Mouse (Mus musculus) lung, embryonic 14.5 days (tissue): ENCODE data around the gene Rab8b. TPM values are rescaled to one million over a fixed set of nuclear protein-coding genes. Genes with fewer than 3 reads are reported as not detected.
"Not testable (repeated sequence)": the region's sequence is repeated elsewhere in the genome, so short reads cannot be mapped to it uniquely, and the experiment has no call there.

Experiments
- ATAC-seq: fragments of 200-750 bp; cut with Nextera tagmentation; 2 replicates; pipeline ENCODE4 v1.8.0; 2017; ENCODE audit warnings: mild to moderate bottlenecking, moderate TSS enrichment, moderate library complexity; ENCODE audit not compliant: insufficient read depth
- DNase-seq: peaks from one replicate; pipeline ENCODE4 v3.0.0-alpha.2; 2015
- H3K27ac ChIP-seq: fragments of 300-500 bp; sonication (generic); 2 replicates; pipeline ENCODE4 v1.5.1; 2014; ENCODE audit warnings: low read depth, mild to moderate bottlenecking, moderate library complexity
- H3K27me3 ChIP-seq: fragments of 300-500 bp; sonication (generic); 2 replicates; pipeline ENCODE4 v1.6.1; 2014; ENCODE audit warnings: low read length, control low read depth; ENCODE audit not compliant: insufficient read depth
- H3K36me3 ChIP-seq: fragments of 300-500 bp; sonication (generic); 2 replicates; pipeline ENCODE4 v1.6.1; 2014; ENCODE audit warnings: control low read depth; ENCODE audit not compliant: insufficient read depth
- H3K4me1 ChIP-seq: fragments of 300-500 bp; sonication (generic); 2 replicates; pipeline ENCODE4 v1.6.1; 2014; ENCODE audit warnings: antibody characterized with exemption, control low read depth; ENCODE audit not compliant: insufficient read depth
- H3K4me2 ChIP-seq: fragments of 300-500 bp; sonication (generic); 2 replicates; pipeline ENCODE4 v1.6.1; 2014; ENCODE audit warnings: mild to moderate bottlenecking
- H3K4me3 ChIP-seq: fragments of 300-500 bp; sonication (generic); 2 replicates; pipeline ENCODE4 v1.5.1; 2014; ENCODE audit warnings: low read depth, low read length
- H3K9ac ChIP-seq: fragments of 300-500 bp; sonication (generic); 2 replicates; pipeline ENCODE4 v1.6.1; 2014
- H3K9me3 ChIP-seq: fragments of 300-500 bp; sonication (generic); 2 replicates; pipeline ENCODE4 v1.6.1; 2016; ENCODE audit warnings: low read depth, low read length, control low read depth
- CTCF ChIP-seq: IDR thresholded peaks from 2 replicates; pipeline ENCODE4 v1.5.1; 2016; ENCODE audit warnings: antibody characterized with exemption, low read depth
- WGBS: fragments of 180-500 bp; shearing (Covaris S2); extraction: QIAGEN DNeasy Blood & Tissue Kit; methylation state at CpG from one replicate; pipeline ENCODE4 v1.1.7; 2014; 5-methylcytosine and 5-hydroxymethylcytosine counted together
- polyA plus RNA-seq: library from polyadenylated mRNA; unstranded; fragments of >200 nt; fragmentation: Nextera tagmentation; extraction: Ambion mirVana; gene quantifications from 2 replicates; pipeline ENCODE4 v1.2.1, GENCODE M21; 2014

Gene Rab8b
- polyA plus RNA-seq, 1 experiment from 2014 or later, result 35.0 TPM

DNA sequence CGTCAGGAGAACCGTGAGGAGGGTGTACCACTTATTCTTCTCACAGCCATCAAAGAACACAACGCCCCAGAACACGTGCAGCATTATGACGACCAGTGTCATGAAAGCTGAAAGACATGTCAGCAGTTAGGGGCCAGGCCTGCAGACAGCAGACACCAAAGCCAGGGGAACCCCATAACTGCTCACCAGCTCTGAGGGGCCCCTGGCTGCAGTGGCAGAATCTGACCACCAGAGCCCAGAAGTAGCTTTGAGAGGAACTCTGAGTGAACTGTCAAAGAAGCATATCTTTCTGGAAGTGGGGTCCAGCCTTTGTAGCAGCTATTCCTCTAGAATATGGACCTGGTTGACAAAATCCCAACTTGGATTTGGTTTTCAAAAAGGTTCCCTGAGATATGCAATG is 97.2 kb downstream of the Rab8b start:
- not testable (repeated sequence) for H3K4me1 ChIP-seq, H3K9me3 ChIP-seq, H3K36me3 ChIP-seq, H3K4me2 ChIP-seq, H3K27me3 ChIP-seq, DNase-seq, H3K9ac ChIP-seq, H3K27ac ChIP-seq, ATAC-seq, H3K4me3 ChIP-seq
- TF ChIP-seq CTCF, result peak; percentile 22
- WGBS, result no CpG with 5 or more reads among the region's 5 CpGs

DNA sequence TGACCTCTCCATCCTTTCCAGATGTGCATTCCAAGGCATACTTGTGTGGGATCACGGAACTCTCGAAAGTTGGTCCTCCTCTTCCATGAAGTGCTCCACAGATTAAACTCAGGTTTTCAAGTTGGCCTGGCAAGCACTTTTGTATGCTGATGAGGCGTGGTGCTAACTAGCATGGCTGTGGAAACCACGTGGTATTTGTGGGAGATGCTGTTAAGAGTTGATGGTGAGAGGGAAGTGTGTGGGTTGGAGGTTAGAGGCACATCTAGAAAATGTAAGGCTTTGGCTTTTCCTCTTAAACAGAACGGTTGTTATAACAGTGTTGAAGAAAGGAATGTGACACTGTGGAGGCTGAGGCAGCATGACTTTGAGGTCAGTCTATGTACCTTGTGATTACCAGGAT is 98.5 kb downstream of the Rab8b start:
- Histone ChIP-seq H3K4me3 (no peak overlapping the region), H3K36me3 (no peaks in the 10 kb centered on the region), H3K4me2 (no peak overlapping the region), H3K9ac (no peak overlapping the region), H3K27me3 (no peaks in the 10 kb centered on the region), H3K27ac (no peak overlapping the region), H3K4me1 (no peaks in the 10 kb centered on the region), H3K9me3 (no peaks in the 10 kb centered on the region)
- no peak for TF ChIP-seq CTCF
- no peak for ATAC-seq
- no peak for DNase-seq
- 56% methylated on average over 5 of the region's 5 CpGs for WGBS

DNA sequence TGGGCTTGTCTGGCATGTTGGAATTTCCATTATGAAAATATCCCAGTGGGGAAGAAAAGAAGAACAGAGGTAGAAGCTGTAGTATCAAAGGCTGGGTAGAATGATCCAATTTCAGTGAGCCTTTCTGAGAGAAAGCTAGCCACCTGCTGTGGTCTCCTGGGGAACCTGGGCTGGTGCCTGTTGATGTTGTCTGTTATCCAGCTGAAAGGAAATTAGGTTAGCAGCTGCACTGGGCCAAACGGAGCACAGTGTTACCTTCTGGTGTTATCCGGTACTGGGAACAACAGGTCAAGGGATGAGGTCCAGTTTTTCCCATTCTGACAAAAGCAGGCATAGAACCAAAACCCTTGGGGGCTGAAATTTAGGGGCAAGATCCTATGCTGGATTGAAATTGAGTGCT is 106.1 kb downstream of the Rab8b start:
- no peak for DNase-seq
- no peak overlapping the region for H3K4me2 ChIP-seq
- H3K9me3 ChIP-seq, result no peaks in the 10 kb centered on the region
- H3K27ac ChIP-seq, result no peak overlapping the region
- no peaks in the 10 kb centered on the region for H3K27me3 ChIP-seq
- no peak for TF ChIP-seq CTCF
- no peak overlapping the region for H3K4me3 ChIP-seq
- no peaks in the 10 kb centered on the region for H3K4me1 ChIP-seq
- ATAC-seq, result no peak
- no peak overlapping the region for H3K9ac ChIP-seq
- 30% methylated on average over 2 of the region's 2 CpGs for WGBS
- no peaks in the 10 kb centered on the region for H3K36me3 ChIP-seq

DNA sequence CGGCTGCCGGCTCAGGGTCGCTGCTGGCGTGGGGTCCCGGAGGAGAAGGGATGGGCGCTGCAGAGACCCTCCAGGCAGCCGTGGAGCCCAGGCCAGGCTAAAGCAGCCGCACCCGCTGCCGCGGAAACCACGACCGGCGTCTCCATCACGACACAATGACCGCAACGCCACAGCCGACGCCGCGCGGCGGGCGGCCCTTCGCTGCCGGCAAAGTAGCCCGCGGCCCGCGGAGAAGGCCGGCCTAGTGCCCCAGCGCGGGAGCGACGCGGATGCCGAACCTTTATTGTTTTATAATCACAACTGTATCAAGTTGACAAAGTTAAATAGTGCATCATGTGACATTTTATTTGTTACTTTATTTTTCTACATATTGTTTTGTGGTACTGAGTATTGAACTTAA is 113.5 kb downstream of the Rab8b start:
- not testable (repeated sequence) for H3K9me3 ChIP-seq, H3K36me3 ChIP-seq, ATAC-seq, H3K4me1 ChIP-seq, H3K9ac ChIP-seq, H3K27ac ChIP-seq
- peak; percentile 39 for DNase-seq
- H3K4me3 ChIP-seq, result peak overlapping the region; percentile 28
- WGBS, result 7% methylated on average over 30 of the region's 37 CpGs
- H3K4me2 ChIP-seq, result peak overlapping the region; percentile 44
- peaks cover 15% of the 10 kb centered on the region; the same call in 1 of the 2 replicates for H3K27me3 ChIP-seq

DNA sequence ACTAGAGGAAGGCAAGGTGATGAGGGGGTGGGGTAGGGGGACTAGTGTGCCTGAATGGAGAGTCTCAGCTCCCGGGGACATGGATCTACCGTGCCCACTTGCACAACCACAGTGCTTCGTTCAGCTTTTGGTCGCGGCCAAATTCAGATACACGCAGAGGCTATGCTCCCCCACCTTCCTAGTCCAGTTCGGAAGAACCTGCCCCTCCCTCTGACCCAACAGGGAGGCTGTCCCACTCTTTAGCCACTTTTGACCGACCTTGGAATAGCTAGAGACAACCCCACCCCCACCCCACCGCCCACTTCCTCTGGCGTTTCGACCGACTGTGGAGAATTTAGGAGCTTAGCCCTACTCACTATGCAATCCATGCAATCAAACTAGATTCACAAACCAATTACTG is 117.5 kb downstream of the Rab8b start:
- Histone ChIP-seq H3K4me2 (peak overlapping the region; percentile 16; the same call in 1 of the 2 replicates), H3K4me1 (no peaks in the 10 kb centered on the region), H3K36me3 (no peaks in the 10 kb centered on the region), H3K4me3 (no peak overlapping the region), H3K27ac (no peak overlapping the region), H3K9ac (no peak overlapping the region), H3K9me3 (no peaks in the 10 kb centered on the region), H3K27me3 (peaks cover 11% of the 10 kb centered on the region; the same call in 1 of the 2 replicates)
- DNase-seq (no peak), ATAC-seq (no peak)
- 35% methylated on average over 12 of the region's 12 CpGs for WGBS
- no peak for TF ChIP-seq CTCF

DNA sequence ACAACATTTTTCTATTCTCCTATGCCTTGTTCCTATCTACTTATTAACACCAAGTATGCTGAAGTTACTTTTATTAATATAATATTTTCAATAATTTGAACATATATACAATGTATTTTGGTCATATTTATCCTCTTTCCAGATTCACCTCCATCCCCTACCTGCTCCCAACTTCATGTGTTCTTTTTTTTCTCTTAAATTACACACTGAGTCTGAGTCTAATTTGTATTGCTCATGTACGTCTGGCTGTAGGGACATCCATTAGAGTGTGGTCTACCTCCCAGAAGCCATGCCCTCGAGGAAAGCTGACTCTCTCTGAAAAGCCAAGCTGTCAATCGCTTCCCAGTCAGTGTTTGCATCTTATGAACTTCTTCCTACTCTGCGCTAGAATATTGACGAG is 122.7 kb downstream of the Rab8b start, which contains the start of gene Gm10647:
Gene Gm10647, plus strand, starts transcription at position 301 of the 400 bp plus-strand sequence.
- TF ChIP-seq CTCF, result no peak
- Histone ChIP-seq H3K27me3 (no peaks in the 10 kb centered on the region), H3K4me3 (peak within 1 kb of the TSS; percentile 55), H3K9me3 (no peaks in the 10 kb centered on the region), H3K36me3 (no peaks in the 10 kb centered on the region), H3K9ac (peak within 1 kb of the TSS; percentile 49), H3K4me1 (0 out of 2 replicates have a peak, but pooled peaks cover 3% of the 10 kb centered on the region), H3K4me2 (peak within 1 kb of the TSS; percentile 83), H3K27ac (peak within 1 kb of the TSS; percentile 87)
- DNase-seq (no peak), ATAC-seq (no peak)
- WGBS, result 74% methylated on average over 5 of the region's 5 CpGs

DNA sequence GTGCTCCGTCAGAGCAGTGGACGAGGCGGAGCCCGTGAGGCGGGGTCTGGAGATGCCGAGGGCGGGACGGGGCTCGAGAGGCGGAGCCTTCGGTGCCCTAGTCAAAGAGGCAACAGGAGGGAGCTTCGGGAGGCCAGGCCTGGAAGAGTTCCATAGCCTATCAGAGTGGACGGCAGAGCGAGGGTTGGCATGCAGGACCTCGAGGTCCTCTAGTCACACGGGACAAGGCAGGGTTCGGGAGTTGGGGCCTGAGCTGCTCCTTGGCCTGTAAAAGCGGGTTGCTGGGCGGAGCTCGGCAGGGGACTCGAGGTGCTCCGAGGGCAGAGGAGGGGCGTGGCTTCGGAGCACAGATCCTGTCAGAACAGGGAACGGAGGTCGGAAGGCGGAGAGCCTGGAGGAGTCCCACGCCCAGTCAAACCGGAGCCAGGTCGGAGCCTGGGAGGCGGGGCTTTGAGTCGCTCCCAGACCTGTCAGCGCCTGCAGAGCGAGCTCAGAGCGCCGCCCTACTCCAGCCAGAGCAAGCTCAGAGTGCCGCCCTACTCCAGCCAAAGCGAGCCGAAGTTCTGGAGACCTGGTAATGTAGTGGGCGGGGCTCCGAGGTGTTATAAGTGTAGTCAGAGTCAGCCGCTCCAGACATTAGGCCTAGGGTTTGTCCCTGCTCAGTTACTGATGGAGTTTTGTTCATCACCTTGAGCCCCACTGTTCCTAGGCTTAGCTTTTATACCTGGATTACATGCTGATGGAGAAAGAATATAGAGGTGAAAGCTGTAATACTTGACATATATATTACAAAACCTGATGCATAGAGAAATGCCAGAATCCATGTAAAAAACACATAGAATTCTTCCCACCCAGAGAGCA is 123.8 kb downstream of the Rab8b start, which contains the start of gene Aph1b:
Gene Aph1b, minus strand, starts transcription at position 27 of the 861 bp plus-strand sequence.
- WGBS, result under 1% methylated on average over 42 of the region's 42 CpGs
- peak within 1 kb of the TSS; percentile 70 for H3K9ac ChIP-seq
- no peaks in the 10 kb centered on the region for H3K9me3 ChIP-seq
- no peaks in the 10 kb centered on the region for H3K36me3 ChIP-seq
- peak within 1 kb of the TSS; percentile 87 for H3K27ac ChIP-seq
- no peaks in the 10 kb centered on the region for H3K27me3 ChIP-seq
- DNase-seq (peak; percentile 98), ATAC-seq (peak; percentile 98)
- peak within 1 kb of the TSS; percentile 83 for H3K4me2 ChIP-seq
- H3K4me1 ChIP-seq, result 0 out of 2 replicates have a peak, but pooled peaks cover 3% of the 10 kb centered on the region
- TF ChIP-seq CTCF, result no peak
- H3K4me3 ChIP-seq, result peak within 1 kb of the TSS; percentile 55
